Mouse (Mus musculus): Measurements from ENCODE around the gene Jam3. TPM values are rescaled to one million over a fixed set of nuclear protein-coding genes. Genes with fewer than 3 reads are reported as not detected.

Jam3 gene
- total and polyA plus RNA-seq, 3 experiments, result 0.17 to 2.0 (median 0.72) TPM

GRCm38 (mm10) chr9:27099474-27099873 is 55.7 kb downstream of the Jam3 start:
- Histone ChIP-seq H3K9ac (ENCODE audit: insufficient read depth, low read depth) (no peak overlapping the region), H3K79me2 (replicated peaks; ENCODE audit: control insufficient read depth, extremely low read depth, insufficient read depth, poor library complexity, severe bottlenecking) (no peaks in the 10 kb centered on the region), H3K27me3 (replicated peaks) (no peaks in the 10 kb centered on the region), H3K4me2 (ENCODE audit: insufficient read depth, low read depth, poor library complexity, severe bottlenecking) (no peak overlapping the region), H3K4me1 (ENCODE audit: control insufficient read depth in 1 of 2, insufficient read depth in 2 of 2) (no peaks in the 10 kb centered on the region), H3K9me3 (replicated peaks; ENCODE audit: low read length) (no peaks in the 10 kb centered on the region), H3K27ac (ENCODE audit: insufficient read depth, low read depth) (no peak overlapping the region), H3K4me3 (replicated peaks in 1 of 3; ENCODE audit: low read depth in 2 of 3, low read length in 2 of 3, poor library complexity in 1 of 3) (no peak overlapping the region), H3K36me3 (replicated peaks in 1 of 2; ENCODE audit: control insufficient read depth in 1 of 2, insufficient read depth in 1 of 2, low read length in 1 of 2) (peaks cover 26 to 72% of the 10 kb centered on the region in 2 experiments)
- in situ Hi-C loops (cut with MboI; ENCODE audit: low pct_ligation_motif_present, low pct_unique_long_range_greater_than_20kb, low sequenced_read_pairs) (no loop called here), dilution Hi-C loops (cut with MboI; ENCODE audit: extremely low pct_ligation_motif_present, extremely low pct_unique_long_range_greater_than_20kb, low sequenced_read_pairs) (no loop called here)
- no peak for DNase-seq (ENCODE audit: extremely low read depth)
- no peak for TF ChIP-seq ZKSCAN1 (IDR thresholded peaks at IDR 0.05; ENCODE audit: borderline replicate concordance, low read depth, low read length)
- no peak for TF ChIP-seq POLR2AphosphoS2 (IDR thresholded peaks at IDR 0.05; ENCODE audit: low read depth, low read length)
- no peak for TF ChIP-seq TBP (conservative IDR thresholded peaks at IDR 0.05; ENCODE audit: low read depth, low read length)
- no peak for TF ChIP-seq TCF12 (IDR thresholded peaks at IDR 0.05; ENCODE audit: low read depth, low read length)
- no peak for TF ChIP-seq ELF1 (IDR thresholded peaks at IDR 0.05; ENCODE audit: low read depth, low read length)
- no peak for TF ChIP-seq ETS1 (conservative IDR thresholded peaks at IDR 0.05; ENCODE audit: low read depth, low read length)
- no peak for TF ChIP-seq JUN (IDR thresholded peaks at IDR 0.05; ENCODE audit: insufficient read depth, low read depth, low read length)

- no peak overlapping the region for H3K4me3 ChIP-seq (replicated peaks in 1 of 3; ENCODE audit: low read depth in 2 of 3, low read length in 2 of 3, poor library complexity in 1 of 3)
- no peaks in the 10 kb centered on the region for H3K27me3 ChIP-seq (replicated peaks)
- no peaks in the 10 kb centered on the region for H3K79me2 ChIP-seq (replicated peaks; ENCODE audit: control insufficient read depth, extremely low read depth, insufficient read depth, poor library complexity, severe bottlenecking)
- no peak for DNase-seq (ENCODE audit: extremely low read depth)
- no peaks in the 10 kb centered on the region for H3K4me1 ChIP-seq (ENCODE audit: control insufficient read depth in 1 of 2, insufficient read depth in 2 of 2)
- dilution Hi-C loops (cut with MboI; ENCODE audit: extremely low pct_ligation_motif_present, extremely low pct_unique_long_range_greater_than_20kb, low sequenced_read_pairs) (no loop called here), in situ Hi-C loops (cut with MboI; ENCODE audit: low pct_ligation_motif_present, low pct_unique_long_range_greater_than_20kb, low sequenced_read_pairs) (no loop called here)
- TF ChIP-seq EP300 (IDR thresholded peaks at IDR 0.05; ENCODE audit: low read length) (no peak), JUND (conservative IDR thresholded peaks at IDR 0.05; ENCODE audit: low read depth, low read length) (no peak), CTCF (conservative IDR thresholded peaks at IDR 0.05 in 1 of 2, IDR thresholded peaks at IDR 0.05 in 1 of 2; ENCODE audit: low read depth in 2 of 2, low read length in 2 of 2) (no peak), NRF1 (IDR thresholded peaks at IDR 0.05; ENCODE audit: low read depth, low read length) (no peak)
- no peak overlapping the region for H3K27ac ChIP-seq (ENCODE audit: insufficient read depth, low read depth)
- H3K4me2 ChIP-seq (ENCODE audit: insufficient read depth, low read depth, poor library complexity, severe bottlenecking), result no peak overlapping the region
- H3K9me3 ChIP-seq (replicated peaks; ENCODE audit: low read length), result no peaks in the 10 kb centered on the region
- H3K9ac ChIP-seq (ENCODE audit: insufficient read depth, low read depth), result no peak overlapping the region
- H3K36me3 ChIP-seq (replicated peaks in 1 of 2; ENCODE audit: control insufficient read depth in 1 of 2, insufficient read depth in 1 of 2, low read length in 1 of 2), result peaks cover 34 to 80% of the 10 kb centered on the region in 2 experiments
Measured at GRCm38 (mm10) chr9:27098557-27098956, 56.7 kb downstream of the Jam3 start.

DNA sequence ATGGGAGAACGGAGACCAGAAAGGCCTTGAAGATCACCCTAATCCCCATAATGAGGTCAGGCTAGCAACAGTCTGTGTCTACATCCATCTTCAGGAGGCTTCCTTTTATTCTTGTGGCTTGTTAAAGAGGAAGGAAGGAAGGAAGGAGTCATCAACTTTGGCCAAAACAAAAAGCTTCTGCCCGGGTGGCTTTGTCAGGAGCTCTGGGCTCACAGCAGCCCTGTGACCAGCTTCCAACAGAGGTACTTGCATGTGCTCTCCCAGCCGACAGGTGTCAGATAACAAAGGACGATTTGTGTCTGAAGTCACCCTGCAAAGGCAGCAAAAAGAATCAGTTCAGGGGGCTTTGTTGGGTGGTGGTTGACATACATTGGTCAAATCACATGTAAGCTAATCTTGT is 57.1 kb downstream of the Jam3 start:
- H3K9ac ChIP-seq (ENCODE audit: insufficient read depth, low read depth), result no peak overlapping the region
- no peak overlapping the region for H3K27ac ChIP-seq (ENCODE audit: insufficient read depth, low read depth)
- H3K9me3 ChIP-seq (replicated peaks; ENCODE audit: low read length), result no peaks in the 10 kb centered on the region
- no peaks in the 10 kb centered on the region for H3K27me3 ChIP-seq (replicated peaks)
- H3K4me1 ChIP-seq (ENCODE audit: control insufficient read depth in 1 of 2, insufficient read depth in 2 of 2), result no peaks in the 10 kb centered on the region
- H3K36me3 ChIP-seq (replicated peaks in 1 of 2; ENCODE audit: control insufficient read depth in 1 of 2, insufficient read depth in 1 of 2, low read length in 1 of 2), result peaks cover 36 to 85% of the 10 kb centered on the region in 2 experiments
- no peak for DNase-seq (ENCODE audit: extremely low read depth)
- dilution Hi-C loops (cut with MboI; ENCODE audit: extremely low pct_ligation_motif_present, extremely low pct_unique_long_range_greater_than_20kb, low sequenced_read_pairs), result no loop called here
- TF ChIP-seq PAX5 (IDR thresholded peaks at IDR 0.05; ENCODE audit: low read length) (no peak), MEF2A (IDR thresholded peaks at IDR 0.05; ENCODE audit: borderline replicate concordance, low read depth, low read length) (no peak), HCFC1 (IDR thresholded peaks at IDR 0.05; ENCODE audit: low read depth, low read length) (no peak), E2F4 (IDR thresholded peaks at IDR 0.05; ENCODE audit: insufficient replicate concordance, low read depth, low read length) (no peak), RAD21 (IDR thresholded peaks at IDR 0.05; ENCODE audit: low read depth, low read length) (no peak), POLR2AphosphoS2 (IDR thresholded peaks at IDR 0.05; ENCODE audit: low read depth, low read length) (no peak), JUN (IDR thresholded peaks at IDR 0.05; ENCODE audit: insufficient read depth, low read depth, low read length) (no peak)
- no peaks in the 10 kb centered on the region for H3K79me2 ChIP-seq (replicated peaks; ENCODE audit: control insufficient read depth, extremely low read depth, insufficient read depth, poor library complexity, severe bottlenecking)
- H3K4me2 ChIP-seq (ENCODE audit: insufficient read depth, low read depth, poor library complexity, severe bottlenecking), result no peak overlapping the region
- no peak overlapping the region for H3K4me3 ChIP-seq (replicated peaks in 1 of 3; ENCODE audit: low read depth in 2 of 3, low read length in 2 of 3, poor library complexity in 1 of 3)
- in situ Hi-C loops (cut with MboI; ENCODE audit: low pct_ligation_motif_present, low pct_unique_long_range_greater_than_20kb, low sequenced_read_pairs), result no loop called here

All from CH12.LX (cell line).